Mouse (Mus musculus) adrenal gland, adult 18-20 months (tissue): Measurements from ENCODE around the gene Eif6. TPM values are rescaled to one million over a fixed set of nuclear protein-coding genes. Genes with fewer than 3 reads are reported as not detected.
"Not testable (repeated sequence)": the region's sequence is repeated elsewhere in the genome, so short reads cannot be mapped to it uniquely, and the experiment has no call there.

Experiments used
- DNase-seq, 2 experiments: peaks; one replicate each; pipeline ENCODE4 v3.0.0; 2021 to 2022; ENCODE audit warnings: low spot score in 2 of 2
- long read RNA-seq, 2 experiments: library from polyadenylated mRNA; stranded (forward); transcript quantifications; one replicate each; pipeline ENCODE4 v2.0.0; 2021
- total RNA-seq, 2 experiments: library from RNA; stranded (reverse); gene quantifications; 1 replicate in 1 of 2; 2 replicates in 1 of 2; pipeline ENCODE4 v1.2.3; 2021

Eif6 gene
- total RNA-seq = 100 to 1,000 TPM; 131 to 138 TPM
- long read RNA-seq, experiment 1, transcript Eif6-201 (6 exons, 1,500 nt) = major isoform, 98 of 107 reads
- long read RNA-seq, experiment 1, partial matches to known transcripts = 3 of 107 reads
- long read RNA-seq, experiment 1, other reads (novel, unspliced or antisense) = 4 of 107 reads
- long read RNA-seq, experiment 2, transcript Eif6-201 (6 exons, 1,500 nt) = major isoform, 232 of 240 reads
- long read RNA-seq, experiment 2, partial matches to known transcripts = 4 of 240 reads
- long read RNA-seq, experiment 2, other reads (novel, unspliced or antisense) = 1 of 240 reads

DNA sequence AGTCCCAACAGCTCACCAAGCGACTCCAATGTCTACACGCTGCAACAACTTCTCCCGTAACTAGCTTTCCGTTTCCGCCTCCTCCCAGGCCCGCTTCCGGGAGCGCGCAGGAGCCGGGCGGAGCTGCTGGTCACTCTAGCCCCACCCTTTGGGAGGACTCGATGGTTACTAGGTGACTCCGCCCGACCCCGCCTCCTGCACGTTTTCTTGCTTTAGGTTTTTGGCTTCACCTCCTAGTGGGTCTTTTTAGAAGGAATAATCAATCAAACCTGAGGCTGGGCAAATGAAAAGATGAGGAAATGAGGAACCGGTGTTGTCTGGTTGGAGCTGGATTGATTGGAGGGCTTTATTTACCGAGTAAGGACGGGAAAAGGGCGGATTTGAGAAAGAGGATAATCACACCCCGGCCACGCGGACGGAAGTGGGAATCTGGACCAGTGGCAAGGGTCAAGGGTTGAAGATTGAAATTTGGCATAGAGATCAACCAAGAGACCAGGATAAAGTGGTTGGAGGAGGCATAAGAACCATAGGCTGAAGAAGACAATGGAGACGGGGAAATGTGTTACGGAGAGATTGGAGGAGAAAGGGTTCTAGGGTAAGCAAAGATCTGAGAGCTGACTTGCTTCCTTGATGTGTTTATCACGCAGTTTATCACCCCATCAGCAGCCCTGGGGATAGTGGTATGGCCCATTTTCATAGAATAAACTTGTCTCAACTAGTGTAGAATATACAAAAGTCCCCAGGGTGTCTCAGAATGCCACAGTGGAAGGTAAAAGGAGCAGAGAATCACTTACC is at the start of gene Eif6:
Gene Eif6 (minus strand): TSS at position 296 of the 795 bp plus-strand sequence.
- peak; percentile 73 to 77 for DNase-seq

DNA sequence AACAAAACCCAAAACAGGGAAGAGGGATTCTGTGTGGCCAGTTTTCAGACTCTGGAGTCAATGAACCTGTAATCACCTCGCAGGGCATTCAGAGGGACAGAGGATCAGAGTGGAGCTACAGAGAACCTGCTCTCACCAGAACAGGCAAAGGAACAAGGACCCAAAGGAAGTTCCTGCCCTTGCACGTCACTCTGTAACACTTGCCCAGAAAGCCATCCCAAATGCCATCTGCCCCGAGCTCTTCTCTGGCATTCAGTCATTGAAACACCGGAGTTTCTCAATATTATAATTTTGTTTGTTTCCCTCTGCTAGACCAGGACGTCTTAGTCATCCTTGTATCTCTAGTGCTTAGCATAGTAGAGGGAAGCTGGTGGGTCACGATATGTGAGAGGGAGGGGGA is 46.9 kb upstream of the Eif6 start:
- DNase-seq = no peak

DNA sequence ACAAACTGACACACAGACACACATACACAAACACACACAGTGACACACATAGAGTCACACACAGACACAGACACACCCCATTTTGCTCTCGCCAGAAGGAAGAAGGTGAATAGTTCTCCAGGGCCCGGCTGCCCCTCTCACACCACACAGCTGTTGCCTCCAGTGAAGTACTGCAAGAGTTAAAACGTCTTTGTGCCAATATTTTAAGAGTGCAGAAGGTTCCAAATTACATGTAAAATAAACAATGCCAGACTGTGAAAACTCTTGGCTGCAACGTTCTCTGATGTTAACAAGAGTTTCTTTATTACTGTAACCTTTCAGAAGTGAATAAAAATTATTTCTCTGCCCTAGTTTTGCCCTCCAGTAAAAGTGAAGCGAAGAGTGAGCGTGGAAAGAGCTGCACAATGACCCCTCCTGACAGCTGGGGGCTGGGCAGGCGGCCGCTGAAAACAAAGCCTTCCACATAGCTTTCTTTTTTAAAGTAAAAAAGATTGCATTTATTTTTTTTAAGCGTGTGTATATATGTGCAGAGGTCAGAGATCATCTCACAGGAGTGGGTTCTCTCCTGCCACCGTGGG is 46.3 kb upstream of the Eif6 start:
- no peak for DNase-seq

- no peak for DNase-seq
These were observed 45.8 kb upstream of the Eif6 start for GRCm38 (mm10) chr2:155872486-155872885.

GRCm38 (mm10) chr2:155869772-155870171 is 43.0 kb upstream of the Eif6 start:
- DNase-seq = no peak

- DNase-seq = no peak
These were observed 41.6 kb upstream of the Eif6 start for GRCm38 (mm10) chr2:155868320-155868719.

- DNase-seq = no peak
These were observed 36.7 kb upstream of the Eif6 start for GRCm38 (mm10) chr2:155863301-155863867.

GRCm38 (mm10) chr2:155862573-155863300 is 36.0 kb upstream of the Eif6 start:
- DNase-seq = no peak

- DNase-seq = peak in 1 of 2 experiments; percentile 19
These were observed 34.9 kb upstream of the Eif6 start for GRCm38 (mm10) chr2:155861581-155861980.

DNA sequence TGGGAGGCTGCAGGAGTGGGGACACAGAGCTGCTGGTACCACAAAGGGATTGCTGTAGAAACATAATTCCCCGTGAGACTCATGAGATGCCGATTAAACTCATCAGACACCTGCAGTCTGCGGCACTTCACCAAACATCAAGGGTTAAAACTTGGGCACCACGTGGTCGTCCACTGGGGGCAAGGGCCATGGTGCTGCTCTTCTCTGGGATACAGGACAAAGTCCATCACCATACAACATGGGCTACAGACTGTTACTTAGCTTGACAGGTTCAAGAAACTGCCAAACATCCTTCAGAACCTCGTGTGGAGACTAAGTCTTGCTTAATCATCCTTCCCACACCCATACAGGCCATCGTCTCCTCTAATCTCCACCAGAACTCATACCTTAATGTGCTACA is 33.4 kb upstream of the Eif6 start:
- no peak for DNase-seq

- DNase-seq = no peak
These were observed 25.8 kb upstream of the Eif6 start for GRCm38 (mm10) chr2:155852536-155852935.

DNA sequence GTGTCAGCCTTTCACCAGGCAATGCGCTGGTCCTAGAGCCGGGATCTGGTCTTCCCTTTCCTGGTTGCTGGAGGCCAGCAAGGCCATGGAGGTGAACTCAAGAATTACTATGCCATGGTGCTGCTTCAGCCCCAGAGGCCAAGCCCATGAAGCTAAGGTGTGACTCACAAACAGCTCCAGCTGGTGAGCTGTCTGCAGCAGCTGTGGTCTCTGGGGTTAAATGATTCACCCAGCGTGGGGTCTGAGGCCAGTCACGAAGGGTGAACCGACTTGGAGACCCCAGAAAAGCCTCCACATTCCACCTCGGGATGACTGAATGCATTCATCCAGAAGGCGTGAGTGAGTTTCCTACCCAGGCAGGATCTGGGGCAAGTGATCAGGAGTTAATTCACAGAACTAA is 23.4 kb upstream of the Eif6 start:
- DNase-seq = no peak

DNA sequence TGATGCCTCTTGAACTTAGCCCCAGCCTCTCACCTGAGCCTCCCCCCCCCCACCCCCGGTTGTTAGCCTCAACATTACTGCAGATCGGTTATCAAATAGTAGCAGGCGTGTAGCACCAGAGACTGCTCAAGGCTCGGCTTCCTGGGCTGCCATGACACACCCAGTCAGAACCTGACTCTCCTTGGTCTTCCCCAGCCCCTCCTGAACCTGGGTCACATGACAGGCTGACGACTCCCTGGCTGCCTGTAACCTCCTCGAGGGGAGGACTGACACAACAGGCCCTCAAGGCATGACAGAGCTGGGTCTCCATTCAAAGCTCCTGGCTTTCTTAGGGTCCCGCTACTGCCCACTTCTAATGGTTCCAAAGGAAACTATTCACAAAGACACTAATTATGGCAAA is 22.7 kb upstream of the Eif6 start:
- DNase-seq = no peak

GRCm38 (mm10) chr2:155848291-155848690 is 21.6 kb upstream of the Eif6 start:
- DNase-seq = peak; percentile 79 to 81

DNA sequence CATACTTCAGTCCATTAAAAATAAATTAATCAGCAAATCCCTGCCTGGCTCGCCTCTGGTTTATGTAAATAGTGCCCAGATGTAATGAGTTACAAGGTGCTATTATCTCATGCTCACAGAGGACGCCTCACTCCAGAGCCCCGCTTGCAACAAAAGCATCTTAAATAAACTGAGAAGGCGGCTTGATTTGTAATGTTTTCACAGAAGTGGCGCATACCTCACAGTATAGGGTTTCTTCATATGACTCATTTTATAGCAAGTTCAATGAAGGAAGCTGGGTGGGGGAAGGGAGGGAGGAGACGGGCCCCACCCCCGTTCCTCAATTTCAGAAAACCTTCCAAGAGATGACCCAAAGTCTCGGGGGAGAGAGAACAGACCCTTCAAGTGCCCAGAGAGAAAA is 20.2 kb upstream of the Eif6 start:
- DNase-seq = no peak

- DNase-seq = no peak
These were observed 12.2 kb upstream of the Eif6 start for GRCm38 (mm10) chr2:155838961-155839360.

DNA sequence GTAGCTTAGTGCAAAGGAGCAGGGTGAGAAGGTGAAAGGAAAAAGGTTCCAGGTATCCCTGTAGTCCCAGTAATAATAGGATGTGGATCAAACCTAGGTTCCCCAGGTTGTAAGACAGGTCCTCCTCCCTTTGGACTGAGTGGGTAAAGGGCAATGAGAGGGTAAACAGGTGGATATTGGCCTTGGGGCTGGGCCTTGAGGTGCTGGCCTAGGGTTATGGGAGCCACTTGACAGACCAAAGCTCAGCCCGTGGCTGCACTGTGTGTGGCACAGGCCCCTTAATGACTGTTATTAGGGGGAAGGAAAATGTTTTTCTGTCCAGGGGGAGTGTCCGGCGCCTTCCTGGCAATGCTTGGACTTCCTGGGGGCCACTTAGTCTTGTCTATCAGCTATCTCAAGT is 11.2 kb upstream of the Eif6 start:
- DNase-seq = no peak

DNA sequence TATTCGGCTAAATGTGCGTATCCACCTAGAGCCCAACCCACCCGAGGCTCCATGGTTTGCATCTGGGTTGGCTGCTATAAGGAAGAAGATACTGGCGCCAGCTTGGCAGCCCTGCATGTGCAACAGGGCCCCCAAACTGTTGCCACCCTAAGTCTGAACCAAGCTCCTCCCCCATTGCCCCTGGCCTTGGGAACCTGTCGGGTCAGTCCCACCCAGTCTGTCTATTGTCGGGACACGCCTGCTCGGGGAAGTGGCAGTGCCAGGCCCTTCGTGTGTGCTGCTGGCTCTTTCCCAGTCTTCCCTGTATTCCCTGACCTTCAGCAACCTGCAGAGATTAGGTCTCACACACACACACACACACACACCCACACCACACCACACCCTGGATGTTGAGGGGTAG is 8.0 kb upstream of the Eif6 start, which contains the start of gene Fam83c:
Gene Fam83c (minus strand): TSS at position 123 of the 400 bp plus-strand sequence.
- no peak for DNase-seq

DNA sequence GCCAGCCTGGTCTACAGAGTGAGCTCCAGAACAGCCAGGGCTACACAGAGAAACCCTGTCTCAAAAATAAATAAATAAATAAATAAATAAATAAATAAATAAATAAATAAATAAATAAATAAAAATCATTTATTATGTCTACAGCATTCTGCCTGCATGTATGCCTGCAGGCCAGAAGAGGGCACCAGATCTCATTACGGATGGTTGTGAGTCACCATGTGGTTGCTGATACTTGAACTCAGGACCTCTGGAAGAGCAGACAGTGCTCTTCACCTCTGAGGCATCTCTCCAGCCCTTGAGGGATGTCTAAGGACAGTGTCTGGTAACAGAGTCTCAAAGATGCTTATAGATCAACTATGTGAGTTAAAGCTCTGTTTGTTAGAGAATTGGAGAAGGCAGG is 5.4 kb upstream of the Eif6 start:
- not testable (repeated sequence) for DNase-seq

DNA sequence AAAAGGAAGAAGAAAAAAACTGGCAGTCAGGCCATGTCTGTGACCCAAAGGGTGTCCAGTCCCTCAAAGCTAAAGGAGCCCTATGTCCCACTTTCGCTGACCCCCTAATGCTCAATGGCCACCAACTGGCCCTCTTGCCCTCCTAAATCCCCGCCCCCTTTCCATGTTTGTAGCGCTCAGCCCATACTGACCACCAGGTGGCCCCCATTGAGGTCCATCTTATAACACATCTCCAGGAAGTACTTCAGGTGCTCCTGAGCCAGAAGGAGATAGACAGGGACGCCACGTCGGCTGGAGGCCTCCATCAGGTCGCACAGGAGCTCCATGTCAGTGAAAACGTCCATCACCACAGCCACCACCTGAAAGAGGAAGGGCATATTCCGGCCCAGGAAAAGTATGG is 4.6 kb upstream of the Eif6 start:
- DNase-seq = no peak

DNA sequence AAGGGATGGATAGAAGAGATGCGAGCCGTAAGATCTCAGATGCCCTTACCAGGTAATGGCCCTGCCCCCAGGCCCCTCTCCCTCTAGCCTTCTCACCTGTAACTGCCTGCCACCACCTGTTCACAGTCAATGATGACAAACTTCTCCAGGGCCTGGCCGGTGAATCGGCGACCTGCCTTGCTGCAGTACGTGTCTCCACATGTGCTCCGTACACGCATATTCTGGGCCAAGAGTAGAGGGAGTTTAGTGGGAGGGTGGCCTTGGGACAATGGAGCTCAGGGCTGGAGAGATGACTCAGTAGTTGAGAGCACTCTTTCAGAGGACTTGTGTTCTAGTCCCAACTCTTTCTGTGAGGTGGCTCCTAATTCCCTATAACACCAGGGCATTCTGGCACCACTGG is 4.1 kb upstream of the Eif6 start:
- DNase-seq = no peak
